Mouse (Mus musculus): Measurements from ENCODE around the gene Gm9887. TPM values are rescaled to one million over a fixed set of nuclear protein-coding genes. Genes with fewer than 3 reads are reported as not detected.
"Not testable (repeated sequence)": the region's sequence is repeated elsewhere in the genome, so short reads cannot be mapped to it uniquely, and the experiment has no call there.

Gene Gm9887
- polyA plus RNA-seq, 2 experiments, result 0.20 to 1.0 TPM

DNA sequence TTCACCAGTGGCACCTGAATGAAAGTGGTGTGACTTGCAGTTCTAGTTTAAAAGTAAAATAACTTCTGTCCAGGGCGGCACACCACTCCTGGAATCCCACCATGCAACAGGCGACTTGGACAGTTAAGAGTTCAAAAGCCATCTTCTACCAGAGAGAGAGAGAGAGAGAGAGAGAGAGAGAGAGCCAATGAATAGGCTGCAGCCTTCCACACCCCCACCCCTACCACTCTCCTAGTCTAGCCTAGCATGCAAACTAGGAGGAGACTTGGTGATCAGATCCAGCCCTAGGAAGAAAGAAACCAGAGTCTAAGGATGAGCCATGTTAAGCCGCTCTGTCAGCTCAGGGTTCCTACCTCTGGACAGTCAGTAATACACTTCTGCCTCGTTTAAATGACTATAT, 9.9 kb downstream of the Gm9887 start:
- TF ChIP-seq EP300 (IDR thresholded peaks at IDR 0.05; ENCODE audit: low read depth), result no peak
- Histone ChIP-seq H3K27me3 (ENCODE audit: control insufficient read depth, insufficient read depth, low read length) (no peaks in the 10 kb centered on the region), H3K4me1 (replicated peaks; ENCODE audit: control insufficient read depth in 2 of 2, insufficient read depth in 2 of 2, low read length in 1 of 2) (peaks cover 22 to 28% of the 10 kb centered on the region in 2 experiments), H3K4me3 (ENCODE audit: insufficient read depth in 1 of 2, low read depth in 2 of 2, low read length in 2 of 2) (peak overlapping the region; percentile 7 to 71), H3K4me2 (ENCODE audit: low read depth) (peak overlapping the region; percentile 98), H3K36me3 (replicated peaks; ENCODE audit: control insufficient read depth, insufficient read depth, low read depth) (no peaks in the 10 kb centered on the region), H3K9ac (replicated peaks) (peak overlapping the region; percentile 88), H3K27ac (peak overlapping the region; percentile 97), H3K9me3 (ENCODE audit: control insufficient read depth, low read length) (no peaks in the 10 kb centered on the region)
- 26% methylated on average over 4 of the region's 4 CpGs for WGBS (ENCODE audit: insufficient replicate concordance)
- ATAC-seq (ENCODE audit: insufficient read depth), result no peak
- no peak for DNase-seq (ENCODE audit: low read depth in 3 of 3, low spot score in 3 of 3)

DNA sequence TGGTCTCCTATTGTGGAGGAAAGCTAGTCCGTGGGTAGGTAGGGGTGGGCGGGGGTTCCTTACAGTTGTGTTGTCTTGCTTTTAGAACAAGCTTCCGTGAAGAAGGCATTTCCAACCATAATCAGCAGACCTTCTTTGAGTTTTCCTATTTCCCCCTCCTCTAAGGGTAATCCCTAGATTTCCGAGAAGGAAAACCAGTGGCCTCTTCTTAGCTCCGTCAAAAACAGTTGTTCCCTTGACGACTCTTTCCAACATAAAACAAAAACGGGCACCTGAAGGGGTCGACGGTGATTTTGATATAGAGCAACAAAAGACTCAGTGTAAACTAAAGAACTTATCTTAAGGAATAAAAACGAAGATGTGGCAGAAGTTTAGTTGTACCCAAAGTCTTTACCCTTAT, 10.3 kb downstream of the Gm9887 start:
- DNase-seq (ENCODE audit: low read depth in 3 of 3, low spot score in 3 of 3), result no peak
- 3% methylated on average over 10 of the region's 10 CpGs for WGBS (ENCODE audit: insufficient replicate concordance)
- H3K27ac ChIP-seq, result peak overlapping the region; percentile 97
- peaks cover 22 to 28% of the 10 kb centered on the region in 2 experiments for H3K4me1 ChIP-seq (replicated peaks; ENCODE audit: control insufficient read depth in 2 of 2, insufficient read depth in 2 of 2, low read length in 1 of 2)
- peak overlapping the region; percentile 71 to 88 for H3K4me3 ChIP-seq (ENCODE audit: insufficient read depth in 1 of 2, low read depth in 2 of 2, low read length in 2 of 2)
- no peaks in the 10 kb centered on the region for H3K36me3 ChIP-seq (replicated peaks; ENCODE audit: control insufficient read depth, insufficient read depth, low read depth)
- peak overlapping the region; percentile 88 for H3K9ac ChIP-seq (replicated peaks)
- no peak for ATAC-seq (ENCODE audit: insufficient read depth)
- peak overlapping the region; percentile 98 for H3K4me2 ChIP-seq (ENCODE audit: low read depth)
- H3K9me3 ChIP-seq (ENCODE audit: control insufficient read depth, low read length), result no peaks in the 10 kb centered on the region
- TF ChIP-seq CTCF (IDR thresholded peaks at IDR 0.05; ENCODE audit: low read depth) (no peak), EP300 (IDR thresholded peaks at IDR 0.05; ENCODE audit: low read depth) (no peak)
- no peaks in the 10 kb centered on the region for H3K27me3 ChIP-seq (ENCODE audit: control insufficient read depth, insufficient read depth, low read length)

GRCm38 (mm10) chr12:69360997-69361899, 11.0 kb downstream of the Gm9887 start:
- DNase-seq (ENCODE audit: low read depth in 3 of 3, low spot score in 3 of 3) (peak; percentile 93 to 95 (median 94)), ATAC-seq (ENCODE audit: insufficient read depth) (peak; percentile 88)
- Histone ChIP-seq H3K4me3 (ENCODE audit: insufficient read depth in 1 of 2, low read depth in 2 of 2, low read length in 2 of 2) (peak overlapping the region; percentile 71 to 88), H3K4me2 (ENCODE audit: low read depth) (peak overlapping the region; percentile 98), H3K4me1 (replicated peaks; ENCODE audit: control insufficient read depth in 2 of 2, insufficient read depth in 2 of 2, low read length in 1 of 2) (peaks cover 20 to 28% of the 10 kb centered on the region in 2 experiments), H3K27ac (peak overlapping the region; percentile 97), H3K9ac (replicated peaks) (peak overlapping the region; percentile 88)
- under 1% methylated on average over 37 of the region's 50 CpGs for WGBS (ENCODE audit: insufficient replicate concordance)
- H3K9me3 ChIP-seq (ENCODE audit: control insufficient read depth, low read length); H3K36me3 ChIP-seq (replicated peaks; ENCODE audit: control insufficient read depth, insufficient read depth, low read depth); H3K27me3 ChIP-seq (ENCODE audit: control insufficient read depth, insufficient read depth, low read length): not testable (repeated sequence)

DNA sequence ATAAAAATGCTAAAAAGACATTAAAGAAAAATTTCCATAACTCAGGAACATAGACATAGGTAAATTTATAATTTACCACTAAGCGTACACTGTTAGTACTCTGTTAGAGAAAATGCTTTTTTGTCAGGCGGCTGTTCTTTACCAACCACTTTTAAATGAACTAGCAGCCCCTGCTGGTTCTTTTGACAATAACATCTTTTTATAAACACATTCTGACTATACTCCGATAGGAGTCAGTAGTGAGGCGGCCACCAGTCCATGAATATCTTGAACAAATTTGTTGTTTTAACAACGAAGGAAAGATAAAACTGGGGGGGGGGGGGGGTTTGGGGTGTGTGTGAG, 11.6 kb downstream of the Gm9887 start:
- 11% methylated on average over 5 of the region's 5 CpGs for WGBS (ENCODE audit: insufficient replicate concordance)
- DNase-seq (ENCODE audit: low read depth in 3 of 3, low spot score in 3 of 3), result peak in 2 of 3 experiments; percentile 68 to 71
- peak; percentile 9; the same call in 1 of the 2 replicates for ATAC-seq (ENCODE audit: insufficient read depth)

DNA sequence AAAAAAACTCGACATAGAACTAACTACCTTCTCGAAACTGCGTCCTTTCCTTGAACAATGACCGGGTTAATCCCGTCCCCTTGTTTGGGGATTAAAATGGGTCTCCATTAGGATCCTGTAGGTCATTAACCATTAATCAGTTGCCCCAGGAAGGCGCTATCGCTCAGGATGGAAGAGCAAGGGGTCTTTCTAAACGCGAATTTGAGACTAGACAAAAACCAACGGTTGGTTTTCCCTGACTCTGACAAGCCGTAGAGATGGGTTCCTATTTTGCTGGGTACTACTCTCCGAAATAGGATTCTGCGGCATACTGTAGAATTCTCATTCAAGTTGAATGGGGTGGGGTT, 15.0 kb downstream of the Gm9887 start:
- Histone ChIP-seq H3K4me1 (replicated peaks; ENCODE audit: control insufficient read depth in 2 of 2, insufficient read depth in 2 of 2, low read length in 1 of 2) (peaks cover 8% of the 10 kb centered on the region in 2 experiments), H3K9me3 (ENCODE audit: control insufficient read depth, low read length) (no peaks in the 10 kb centered on the region), H3K4me3 (ENCODE audit: insufficient read depth in 1 of 2, low read depth in 2 of 2, low read length in 2 of 2) (peak overlapping the region; percentile 94 to 98), H3K9ac (replicated peaks) (peak overlapping the region; percentile 98), H3K27me3 (ENCODE audit: control insufficient read depth, insufficient read depth, low read length) (no peaks in the 10 kb centered on the region), H3K36me3 (replicated peaks; ENCODE audit: control insufficient read depth, insufficient read depth, low read depth) (peaks cover 9% of the 10 kb centered on the region), H3K4me2 (ENCODE audit: low read depth) (peak overlapping the region; percentile 92), H3K27ac (peak overlapping the region; percentile 87)
- DNase-seq (ENCODE audit: low read depth in 3 of 3, low spot score in 3 of 3), result no peak
- 5% methylated on average over 13 of the region's 13 CpGs for WGBS (ENCODE audit: insufficient replicate concordance)
- TF ChIP-seq CTCF (IDR thresholded peaks at IDR 0.05; ENCODE audit: low read depth) (no peak), EP300 (IDR thresholded peaks at IDR 0.05; ENCODE audit: low read depth) (no peak)
- ATAC-seq (ENCODE audit: insufficient read depth), result no peak

More for the DNA sequence above, 11.6 kb downstream of the Gm9887 start:
- Histone ChIP-seq H3K4me3 (ENCODE audit: insufficient read depth in 1 of 2, low read depth in 2 of 2, low read length in 2 of 2) (no peak overlapping the region), H3K4me2 (ENCODE audit: low read depth) (no peak overlapping the region; the same call in 1 of the 2 replicates), H3K27me3 (ENCODE audit: control insufficient read depth, insufficient read depth, low read length) (no peaks in the 10 kb centered on the region), H3K27ac (peak overlapping the region; percentile 51), H3K9me3 (ENCODE audit: control insufficient read depth, low read length) (no peaks in the 10 kb centered on the region), H3K36me3 (replicated peaks; ENCODE audit: control insufficient read depth, insufficient read depth, low read depth) (no peaks in the 10 kb centered on the region), H3K4me1 (replicated peaks; ENCODE audit: control insufficient read depth in 2 of 2, insufficient read depth in 2 of 2, low read length in 1 of 2) (peaks cover 22 to 31% of the 10 kb centered on the region in 2 experiments), H3K9ac (replicated peaks) (no peak overlapping the region)
- TF ChIP-seq CTCF (IDR thresholded peaks at IDR 0.05; ENCODE audit: low read depth) (peak; percentile 83), EP300 (IDR thresholded peaks at IDR 0.05; ENCODE audit: low read depth) (peak; percentile 32; the same call in 1 of the 2 replicates)
